Mouse (Mus musculus) lung, adult 2 months (tissue): ENCODE data around the gene Mtm1. TPM values are rescaled to one million over a fixed set of nuclear protein-coding genes. Genes with fewer than 3 reads are reported as not detected.
"Not testable (repeated sequence)": the region's sequence is repeated elsewhere in the genome, so short reads cannot be mapped to it uniquely, and the experiment has no call there.

Source experiments
- DNase-seq: peaks from one replicate; pipeline ENCODE4 v3.0.0; 2022
- H3K4me1 ChIP-seq: fragments of 200-500 bp; 2 replicates; pipeline ENCODE4 v1.6.1; 2011; ENCODE audit warnings: low read length; ENCODE audit not compliant: control insufficient read depth, insufficient read depth
- H3K4me3 ChIP-seq: fragments of 200-500 bp; replicated peaks from 2 replicates; pipeline ENCODE3; 2011; ENCODE audit warnings: low read depth, mild to moderate bottlenecking, control low read depth, low read length; ENCODE audit errors: extremely low read depth
- CTCF ChIP-seq: fragments of 200-500 bp; IDR thresholded peaks from 2 replicates; pipeline ENCODE4 v1.5.1; 2011; ENCODE audit warnings: mild to moderate bottlenecking, low read length, control low read depth; ENCODE audit not compliant: insufficient read depth
- POLR2A ChIP-seq: fragments of 200-500 bp; IDR thresholded peaks from 2 replicates; pipeline ENCODE4 v1.6.1; 2011; ENCODE audit warnings: low read depth, mild to moderate bottlenecking, control low read depth, low read length, borderline replicate concordance; ENCODE audit errors: extremely low read depth
- WGBS: fragments of 180-500 bp; shearing (Covaris S2); methylation state at CpG from one replicate; pipeline ENCODE4 v1.1.7; 2018; 5-methylcytosine and 5-hydroxymethylcytosine counted together
- polyA plus RNA-seq: library from polyadenylated mRNA; depleted of rRNA; stranded (reverse); fragments of >200 nt; gene quantifications from 2 replicates; pipeline ENCODE4 v1.2.3, GENCODE M21; 2012

Gene Mtm1
- polyA plus RNA-seq, 1 experiment: 4.2 TPM

- DNase-seq: no peak
- TF ChIP-seq POLR2A (no peak), CTCF (no peak)
- 58% methylated on average over 1 of the region's 1 CpGs for WGBS
- Histone ChIP-seq H3K4me3 (no peak overlapping the region), H3K4me1 (no peaks in the 10 kb centered on the region; the same call in 1 of the 2 replicates)
These were observed 58.4 kb downstream of the Mtm1 start for GRCm38 (mm10) chrX:71268972-71269371.

- no peak overlapping the region for H3K4me3 ChIP-seq
- WGBS: 88% methylated on average over 3 of the region's 3 CpGs
- TF ChIP-seq POLR2A (no peak), CTCF (no peak)
- no peaks in the 10 kb centered on the region for H3K4me1 ChIP-seq
- DNase-seq: no peak
These were observed 63.6 kb downstream of the Mtm1 start for GRCm38 (mm10) chrX:71274150-71274549.

- no peaks in the 10 kb centered on the region for H3K4me1 ChIP-seq
- H3K4me3 ChIP-seq: no peak overlapping the region
- no peak for DNase-seq
- no peak for TF ChIP-seq CTCF
- TF ChIP-seq POLR2A: no peak
- WGBS: 60% methylated on average over 3 of the region's 3 CpGs
These were observed 74.9 kb downstream of the Mtm1 start for GRCm38 (mm10) chrX:71285473-71285872.

- H3K4me3 ChIP-seq: no peak overlapping the region
- DNase-seq: no peak
- no peak for TF ChIP-seq POLR2A
- no peak for TF ChIP-seq CTCF
- H3K4me1 ChIP-seq: no peaks in the 10 kb centered on the region
- 80% methylated on average over 7 of the region's 7 CpGs for WGBS
These were observed 76.5 kb downstream of the Mtm1 start for GRCm38 (mm10) chrX:71287088-71287487.

GRCm38 (mm10) chrX:71294191-71294590 is 83.6 kb downstream of the Mtm1 start:
- Histone ChIP-seq H3K4me1 (no peaks in the 10 kb centered on the region), H3K4me3 (no peak overlapping the region)
- no peak for DNase-seq
- 92% methylated on average over 2 of the region's 2 CpGs for WGBS
- TF ChIP-seq CTCF (no peak), POLR2A (no peak)

- DNase-seq: no peak
- TF ChIP-seq POLR2A: no peak
- 74% methylated on average over 2 of the region's 2 CpGs for WGBS
- no peaks in the 10 kb centered on the region for H3K4me1 ChIP-seq
- H3K4me3 ChIP-seq: no peak overlapping the region
These were observed 85.4 kb downstream of the Mtm1 start for GRCm38 (mm10) chrX:71296005-71296404.

- TF ChIP-seq POLR2A (no peak), CTCF (no peak)
- Histone ChIP-seq H3K4me1 (no peaks in the 10 kb centered on the region), H3K4me3 (no peak overlapping the region)
- DNase-seq: no peak
- WGBS: 83% methylated on average over 5 of the region's 5 CpGs
These were observed 91.6 kb downstream of the Mtm1 start for GRCm38 (mm10) chrX:71302148-71302547.

- DNase-seq: peak; percentile 9
- TF ChIP-seq POLR2A (no peak), CTCF (peak; percentile 54)
- H3K4me1 ChIP-seq: no peaks in the 10 kb centered on the region
- 38% methylated on average over 8 of the region's 8 CpGs for WGBS
- H3K4me3 ChIP-seq: no peak overlapping the region
These were observed 100.7 kb downstream of the Mtm1 start for GRCm38 (mm10) chrX:71311229-71311628.

- no peak overlapping the region for H3K4me3 ChIP-seq
- no peaks in the 10 kb centered on the region for H3K4me1 ChIP-seq
- TF ChIP-seq POLR2A: no peak
- TF ChIP-seq CTCF: no peak
- DNase-seq: no peak
- WGBS: 81% methylated on average over 5 of the region's 5 CpGs
These were observed 103.8 kb downstream of the Mtm1 start for GRCm38 (mm10) chrX:71314380-71314779.

- 71% methylated on average over 1 of the region's 1 CpGs for WGBS
- TF ChIP-seq CTCF (no peak), POLR2A (no peak)
- Histone ChIP-seq H3K4me3 (no peak overlapping the region), H3K4me1 (no peaks in the 10 kb centered on the region)
- DNase-seq: no peak
These were observed 141.5 kb downstream of the Mtm1 start for GRCm38 (mm10) chrX:71352033-71352432.

GRCm38 (mm10) chrX:71355331-71355730 is 144.8 kb downstream of the Mtm1 start:
- no peak for DNase-seq
- H3K4me3 ChIP-seq: no peak overlapping the region
- TF ChIP-seq CTCF (no peak), POLR2A (no peak)
- H3K4me1 ChIP-seq: no peaks in the 10 kb centered on the region
- WGBS: 46% methylated on average over 1 of the region's 1 CpGs

- not testable (repeated sequence) for DNase-seq, H3K4me1 ChIP-seq, H3K4me3 ChIP-seq
- 84% methylated on average over 10 of the region's 10 CpGs for WGBS
These were observed 151.2 kb downstream of the Mtm1 start for GRCm38 (mm10) chrX:71361793-71362192.
